11 mouse cellular contexts compared by ENCODE assay signal in the genomic region with DNA sequence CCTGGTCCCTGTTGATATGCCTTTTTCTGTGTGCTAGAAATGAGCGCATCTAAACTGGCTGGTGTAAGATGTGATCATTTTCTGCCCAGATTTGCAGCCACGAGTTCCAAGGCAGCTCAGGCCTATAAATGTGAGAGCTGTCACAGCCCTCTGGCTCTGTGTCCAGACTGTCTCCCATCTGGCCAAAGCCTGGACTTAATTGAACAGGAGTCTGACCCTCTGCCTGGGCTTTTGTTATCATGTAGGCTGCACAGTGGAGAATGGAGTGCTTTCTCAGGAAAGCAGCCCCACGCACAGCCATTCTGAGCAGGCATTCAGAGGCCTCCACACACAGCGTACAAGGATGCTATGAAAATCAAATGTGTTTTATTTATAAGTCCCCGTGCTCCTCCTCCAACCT.
A peak's percentile ranks its signal among the peaks of the same experiment; 100 is the strongest.
DNase-seq lines count a peak whose midpoint lies in the region; ATAC-seq and TF ChIP-seq lines count a peak whose summit lies in the region.
"Had no signal": no experiment of that assay in that cellular context is flagged by ENCODE, and none has a peak within 500 bp of the region (broad histone marks: within the 10 kb centered on the region; RNA-seq: fewer than 3 reads in every experiment).

No protein-coding gene starts in this region.

- no peak for DNase-seq in frontal cortex, postnatal 25 days (ENCODE audit: low spot score in 2 of 2)
- peak; percentile 6 for DNase-seq in forebrain, embryonic 14.5 days (ENCODE audit: low spot score)
- DNase-seq in midbrain, embryonic 14.5 days: peak; percentile 13
- DNase-seq in liver, postnatal 0 days: no peak
- no peak for DNase-seq in adrenal gland, postnatal 14 days
- DNase-seq: kidney, adult 11 months; lung, postnatal 10 days had no signal

- H3K4me2 ChIP-seq in forebrain, embryonic 14.5 days (ENCODE audit: low read length): no peak overlapping the region
- no peak overlapping the region for H3K4me2 ChIP-seq in midbrain, embryonic 14.5 days (ENCODE audit: low read length)
- H3K4me2 ChIP-seq in intestine, postnatal 0 days (replicated peaks; ENCODE audit: low read depth): no peak overlapping the region
- no peak overlapping the region for H3K4me2 ChIP-seq in liver, postnatal 0 days (ENCODE audit: low read depth, low read length)

- WGBS in forebrain, embryonic 14.5 days: 76% methylated on average over 5 of the region's 5 CpGs
- 65% methylated on average over 5 of the region's 5 CpGs for WGBS in midbrain, embryonic 14.5 days
- 83% methylated on average over 5 of the region's 5 CpGs for WGBS in intestine, postnatal 0 days
- WGBS in liver, postnatal 0 days (ENCODE audit: insufficient replicate concordance): 83% methylated on average over 5 of the region's 5 CpGs

- H3K27me3 ChIP-seq in forebrain, embryonic 14.5 days (replicated peaks; ENCODE audit: control insufficient read depth, insufficient read depth, low read length): no peaks in the 10 kb centered on the region
- H3K27me3 ChIP-seq in midbrain, embryonic 14.5 days (ENCODE audit: control insufficient read depth, insufficient read depth, low read length): no peaks in the 10 kb centered on the region
- H3K27me3 ChIP-seq in intestine, postnatal 0 days (replicated peaks; ENCODE audit: control insufficient read depth, insufficient read depth, low read length): no peaks in the 10 kb centered on the region
- H3K27me3 ChIP-seq in liver, postnatal 0 days (ENCODE audit: insufficient read depth, low read length): no peaks in the 10 kb centered on the region

- TF ChIP-seq EP300 in liver, postnatal 0 days (IDR thresholded peaks at IDR 0.05; ENCODE audit: low read depth): no peak

- H3K4me1 ChIP-seq in forebrain, embryonic 14.5 days (ENCODE audit: control insufficient read depth, insufficient read depth, low read length): no peaks in the 10 kb centered on the region
- no peaks in the 10 kb centered on the region for H3K4me1 ChIP-seq in midbrain, embryonic 14.5 days (ENCODE audit: control insufficient read depth, insufficient read depth, low read length)
- no peaks in the 10 kb centered on the region for H3K4me1 ChIP-seq in intestine, postnatal 0 days (replicated peaks; ENCODE audit: control insufficient read depth, insufficient read depth, low read length)
- no peaks in the 10 kb centered on the region for H3K4me1 ChIP-seq in liver, postnatal 0 days (ENCODE audit: insufficient read depth)

- H3K9ac ChIP-seq in forebrain, embryonic 14.5 days (ENCODE audit: low read length): no peak overlapping the region
- no peak overlapping the region for H3K9ac ChIP-seq in midbrain, embryonic 14.5 days (replicated peaks; ENCODE audit: low read length)
- H3K9ac ChIP-seq in intestine, postnatal 0 days (ENCODE audit: low read depth, low read length): no peak overlapping the region
- H3K9ac ChIP-seq in liver, postnatal 0 days (replicated peaks): no peak overlapping the region

- no peaks in the 10 kb centered on the region for H3K36me3 ChIP-seq in forebrain, embryonic 14.5 days (ENCODE audit: control insufficient read depth, insufficient read depth, low read length)
- H3K36me3 ChIP-seq in midbrain, embryonic 14.5 days (ENCODE audit: control insufficient read depth, insufficient read depth, low read length): no peaks in the 10 kb centered on the region
- H3K36me3 ChIP-seq in intestine, postnatal 0 days (ENCODE audit: control insufficient read depth, insufficient read depth): no peaks in the 10 kb centered on the region
- no peaks in the 10 kb centered on the region for H3K36me3 ChIP-seq in liver, postnatal 0 days (replicated peaks; ENCODE audit: insufficient read depth, low read length)

- ATAC-seq in frontal cortex, adult (ENCODE audit: low TSS enrichment): peak; percentile 85
- 0 out of 2 replicates have a peak, but pooled peaks have one; percentile 45 for ATAC-seq in cerebellum, adult (ENCODE audit: insufficient number of reproducible peaks, low FRiP score, low TSS enrichment)
- peak; percentile 46; the same call in 1 of the 2 replicates for ATAC-seq in forebrain, embryonic 14.5 days
- ATAC-seq in midbrain, embryonic 14.5 days (ENCODE audit: low FRiP score, low TSS enrichment): no peak
- no peak for ATAC-seq in intestine, postnatal 0 days
- no peak for ATAC-seq in liver, postnatal 0 days

- H3K9me3 ChIP-seq in forebrain, embryonic 14.5 days (replicated peaks; ENCODE audit: control insufficient read depth, low read length): no peaks in the 10 kb centered on the region
- H3K9me3 ChIP-seq in midbrain, embryonic 14.5 days (ENCODE audit: control insufficient read depth, low read length): no peaks in the 10 kb centered on the region
- no peaks in the 10 kb centered on the region for H3K9me3 ChIP-seq in intestine, postnatal 0 days (ENCODE audit: control insufficient read depth)
- no peaks in the 10 kb centered on the region for H3K9me3 ChIP-seq in liver, postnatal 0 days (ENCODE audit: low read length)

- TF ChIP-seq CTCF in intestine, postnatal 0 days (IDR thresholded peaks at IDR 0.05; ENCODE audit: low read depth): no peak
- no peak for TF ChIP-seq CTCF in liver, postnatal 0 days (IDR thresholded peaks at IDR 0.05; ENCODE audit: low read depth)

- no peak overlapping the region for H3K4me3 ChIP-seq in forebrain, embryonic 14.5 days (ENCODE audit: low read depth, low read length)
- H3K4me3 ChIP-seq in midbrain, embryonic 14.5 days (replicated peaks; ENCODE audit: low read depth, low read length): no peak overlapping the region
- no peak overlapping the region for H3K4me3 ChIP-seq in intestine, postnatal 0 days (ENCODE audit: low read depth, low read length)
- H3K4me3 ChIP-seq in liver, postnatal 0 days (ENCODE audit: low read depth, low read length): no peak overlapping the region
- H3K4me3 ChIP-seq: erythroblast, embryonic 14.5 days had no signal

- H3K27ac ChIP-seq in forebrain, embryonic 14.5 days (ENCODE audit: low read depth, low read length): no peak overlapping the region
- H3K27ac ChIP-seq in midbrain, embryonic 14.5 days (replicated peaks; ENCODE audit: low read depth, low read length): no peak overlapping the region
- no peak overlapping the region for H3K27ac ChIP-seq in intestine, postnatal 0 days (ENCODE audit: low read depth, low read length)
- no peak overlapping the region for H3K27ac ChIP-seq in liver, postnatal 0 days (ENCODE audit: low read depth)

Comparison
In these comparisons a context has a peak if more than half of its experiments do, and no peak if none do; other contexts are left out.
1. ATAC-seq: peak in frontal cortex, adult (single experiment), cerebellum, adult (single experiment) and forebrain, embryonic 14.5 days (single experiment); none in midbrain, embryonic 14.5 days (single experiment), intestine, postnatal 0 days (single experiment) and liver, postnatal 0 days (single experiment).
2. DNase-seq: peak in forebrain, embryonic 14.5 days (single experiment) and midbrain, embryonic 14.5 days (single experiment); none in frontal cortex, postnatal 25 days (0 of 2), liver, postnatal 0 days (single experiment) and adrenal gland, postnatal 14 days (single experiment).